Mouse (Mus musculus) lung, adult 2 months (tissue): Measurements from ENCODE around the gene Acsm5. TPM values are rescaled to one million over a fixed set of nuclear protein-coding genes. Genes with fewer than 3 reads are reported as not detected.
"Not testable (repeated sequence)": the region's sequence is repeated elsewhere in the genome, so short reads cannot be mapped to it uniquely, and the experiment has no call there.

Experiments used
- DNase-seq: peaks from one replicate; pipeline ENCODE4 v3.0.0; 2022
- H3K4me1 ChIP-seq: fragments of 200-500 bp; 2 replicates; pipeline ENCODE4 v1.6.1; 2011; ENCODE audit warnings: low read length; ENCODE audit not compliant: control insufficient read depth, insufficient read depth
- H3K4me3 ChIP-seq: fragments of 200-500 bp; replicated peaks from 2 replicates; pipeline ENCODE3; 2011; ENCODE audit warnings: low read depth, mild to moderate bottlenecking, control low read depth, low read length; ENCODE audit errors: extremely low read depth
- CTCF ChIP-seq: fragments of 200-500 bp; IDR thresholded peaks from 2 replicates; pipeline ENCODE4 v1.5.1; 2011; ENCODE audit warnings: mild to moderate bottlenecking, low read length, control low read depth; ENCODE audit not compliant: insufficient read depth
- POLR2A ChIP-seq: fragments of 200-500 bp; IDR thresholded peaks from 2 replicates; pipeline ENCODE4 v1.6.1; 2011; ENCODE audit warnings: low read depth, mild to moderate bottlenecking, control low read depth, low read length, borderline replicate concordance; ENCODE audit errors: extremely low read depth
- WGBS: fragments of 180-500 bp; shearing (Covaris S2); methylation state at CpG from one replicate; pipeline ENCODE4 v1.1.7; 2018; 5-methylcytosine and 5-hydroxymethylcytosine counted together
- polyA plus RNA-seq: library from polyadenylated mRNA; depleted of rRNA; stranded (reverse); fragments of >200 nt; gene quantifications from 2 replicates; pipeline ENCODE4 v1.2.3, GENCODE M21; 2012; rRNA removed

Acsm5 gene
- polyA plus RNA-seq, 1 experiment = 0.51 TPM

GRCm38 (mm10) chr7:119542445-119542844 is 23.2 kb downstream of the Acsm5 start:
- TF ChIP-seq POLR2A (no peak), CTCF (no peak)
- 62% methylated on average over 2 of the region's 2 CpGs for WGBS
- H3K4me1 ChIP-seq = no peaks in the 10 kb centered on the region
- H3K4me3 ChIP-seq = no peak overlapping the region
- DNase-seq = no peak

GRCm38 (mm10) chr7:119545572-119545971 is 26.3 kb downstream of the Acsm5 start:
- Histone ChIP-seq H3K4me1 (no peaks in the 10 kb centered on the region), H3K4me3 (no peak overlapping the region)
- TF ChIP-seq CTCF (no peak), POLR2A (no peak)
- DNase-seq = no peak

DNA sequence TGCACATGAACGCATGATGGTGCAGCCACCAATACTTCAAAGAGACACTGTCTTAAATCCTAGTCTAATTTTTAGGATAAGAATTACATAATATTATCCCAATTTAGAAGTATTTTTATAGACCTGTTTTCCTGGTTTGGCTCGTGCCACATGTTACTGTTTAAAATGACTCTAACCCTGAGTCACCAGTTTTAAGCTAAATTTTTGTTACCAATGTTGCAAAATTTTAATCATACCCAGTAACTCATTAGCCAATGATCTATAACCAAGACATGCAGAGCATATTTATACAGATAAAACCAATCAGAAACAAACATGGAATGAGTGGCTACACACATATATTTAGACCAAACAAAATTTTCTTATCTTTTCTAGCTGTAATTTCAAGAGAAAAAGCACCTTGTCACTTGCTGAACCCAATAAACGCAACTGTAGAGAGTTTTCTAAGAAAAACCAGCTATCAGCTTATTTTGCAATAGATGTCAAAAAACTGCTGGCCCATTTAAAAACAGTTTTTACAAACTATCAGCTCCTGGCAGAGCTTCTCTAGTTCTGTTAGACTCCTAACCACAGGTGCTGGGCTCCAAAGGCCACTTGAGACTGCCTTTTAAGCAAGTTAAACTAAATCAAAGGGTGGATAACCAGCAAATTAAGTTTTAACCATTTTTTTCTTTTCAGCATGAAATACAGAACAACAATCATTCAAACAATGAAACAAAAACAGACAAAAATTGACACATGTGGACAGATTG is 31.4 kb downstream of the Acsm5 start:
- WGBS = 71% methylated on average over 3 of the region's 3 CpGs
- no peak for DNase-seq
- Histone ChIP-seq H3K4me1 (no peaks in the 10 kb centered on the region), H3K4me3 (no peak overlapping the region)
- no peak for TF ChIP-seq CTCF
- TF ChIP-seq POLR2A = no peak

- no peak for DNase-seq
- no peak within 1 kb of the TSS for H3K4me3 ChIP-seq
- no peaks in the 10 kb centered on the region for H3K4me1 ChIP-seq
- WGBS = 88% methylated on average over 1 of the region's 1 CpGs
- TF ChIP-seq CTCF (no peak), POLR2A (no peak)
Observed at GRCm38 (mm10) chr7:119554040-119554439, 34.8 kb downstream of the Acsm5 start, which contains the start of gene Acsm2. TSS of gene Acsm2 (plus strand) at chr7:119554340.

- 65% methylated on average over 3 of the region's 3 CpGs for WGBS
- TF ChIP-seq POLR2A (no peak), CTCF (no peak)
- DNase-seq = no peak
- Histone ChIP-seq H3K4me1 (no peaks in the 10 kb centered on the region), H3K4me3 (no peak overlapping the region)
Observed at GRCm38 (mm10) chr7:119559789-119560451, 40.7 kb downstream of the Acsm5 start.

DNA sequence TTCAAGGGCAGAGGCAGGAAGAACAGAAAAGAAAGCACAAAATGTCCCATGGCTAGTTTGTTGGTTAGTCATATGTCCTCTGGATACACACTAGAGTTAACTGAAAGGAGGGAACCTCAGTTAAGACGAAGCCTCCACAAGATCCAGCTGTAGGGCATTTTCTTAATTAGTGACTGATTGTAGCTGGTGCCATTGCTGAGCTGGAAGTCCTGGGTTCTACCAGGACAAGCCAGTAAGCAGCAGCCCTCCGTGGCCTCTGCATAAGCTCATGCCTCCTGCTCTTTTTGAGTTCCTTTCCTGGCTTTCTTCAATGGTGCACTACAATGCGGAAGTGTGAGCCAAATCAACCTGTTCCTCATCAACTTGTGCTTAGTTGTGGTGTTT is 41.2 kb downstream of the Acsm5 start:
- 81% methylated on average over 3 of the region's 3 CpGs for WGBS
- Histone ChIP-seq H3K4me3 (no peak overlapping the region), H3K4me1 (no peaks in the 10 kb centered on the region)
- TF ChIP-seq POLR2A (no peak), CTCF (no peak)
- DNase-seq = no peak

GRCm38 (mm10) chr7:119561441-119561840 is 42.2 kb downstream of the Acsm5 start:
- TF ChIP-seq POLR2A (no peak), CTCF (no peak)
- no peak overlapping the region for H3K4me3 ChIP-seq
- no peaks in the 10 kb centered on the region for H3K4me1 ChIP-seq
- WGBS = 51% methylated on average over 4 of the region's 4 CpGs
- DNase-seq = no peak

GRCm38 (mm10) chr7:119562476-119562875 is 43.2 kb downstream of the Acsm5 start:
- not testable (repeated sequence) for DNase-seq, H3K4me1 ChIP-seq, H3K4me3 ChIP-seq
- 92% methylated on average over 2 of the region's 2 CpGs for WGBS

GRCm38 (mm10) chr7:119594530-119595107 is 75.4 kb downstream of the Acsm5 start:
- WGBS = 59% methylated on average over 3 of the region's 3 CpGs
- no peaks in the 10 kb centered on the region for H3K4me1 ChIP-seq
- no peak overlapping the region for H3K4me3 ChIP-seq
- TF ChIP-seq CTCF (no peak), POLR2A (no peak)
- no peak for DNase-seq

Other genes with a start within 250 kb of the Acsm5 start
- 0.49 and 0.60 TPM in 2 replicates for gene Gp2, start 60.2 kb upstream of the Acsm5 start, polyA plus RNA-seq
- 0.27 and 0.58 TPM in 2 replicates for gene Umod, start 40.2 kb upstream of the Acsm5 start, polyA plus RNA-seq
- gene Pdilt, start 4.0 kb downstream of the Acsm5 start, polyA plus RNA-seq = not detected in 2 replicates
- gene Acsm2, start 34.9 kb downstream of the Acsm5 start, polyA plus RNA-seq = not detected in 2 replicates
- 3.7 and 6.2 TPM in 2 replicates for gene Acsm1, start 87.6 kb downstream of the Acsm5 start, polyA plus RNA-seq
- gene Acsm4, start 170.6 kb downstream of the Acsm5 start, polyA plus RNA-seq = not detected in 2 replicates
- 9.1 and 10.3 TPM in 2 replicates for gene Thumpd1, start 201.3 kb downstream of the Acsm5 start, polyA plus RNA-seq
- 0.57 and 2.9 TPM in 2 replicates for gene Acsm3, start 241.5 kb downstream of the Acsm5 start, polyA plus RNA-seq